Mouse (Mus musculus) heart, embryonic 11.5 days (tissue): ENCODE results near the gene Gm525. TPM values are rescaled to one million over a fixed set of nuclear protein-coding genes. Genes with fewer than 3 reads are reported as not detected.
"Not testable (repeated sequence)": the region's sequence is repeated elsewhere in the genome, so short reads cannot be mapped to it uniquely, and the experiment has no call there.

ENCODE experiments used
- ATAC-seq: fragments of 200-750 bp; cut with Nextera tagmentation; replicated peaks from 2 replicates; pipeline ENCODE4 v1.8.0; 2017; ENCODE audit warnings: moderate library complexity; ENCODE audit not compliant: insufficient number of reproducible peaks, low FRiP score, low TSS enrichment
- H3K27ac ChIP-seq: fragments of 300-500 bp; sonication (generic); 2 replicates; pipeline ENCODE4 v1.5.1; 2014; ENCODE audit warnings: mild to moderate bottlenecking, low read depth, low read length
- H3K27me3 ChIP-seq: fragments of 300-500 bp; sonication (generic); 2 replicates; pipeline ENCODE4 v1.6.1; 2014; ENCODE audit warnings: mild to moderate bottlenecking, low read length, mixed read lengths; ENCODE audit not compliant: control insufficient read depth, insufficient read depth
- H3K36me3 ChIP-seq: fragments of 300-500 bp; sonication (generic); 2 replicates; pipeline ENCODE4 v1.6.1; 2014; ENCODE audit warnings: mild to moderate bottlenecking, low read length, moderate library complexity, mixed read lengths; ENCODE audit not compliant: control insufficient read depth, insufficient read depth
- H3K4me1 ChIP-seq: fragments of 300-500 bp; sonication (generic); 2 replicates; pipeline ENCODE4 v1.6.1; 2014; ENCODE audit warnings: low read length; ENCODE audit not compliant: control insufficient read depth, insufficient read depth
- H3K4me2 ChIP-seq: fragments of 300-500 bp; sonication (generic); 2 replicates; pipeline ENCODE4 v1.6.1; 2014; ENCODE audit warnings: mild to moderate bottlenecking, moderate library complexity
- H3K4me3 ChIP-seq: fragments of 300-500 bp; sonication (generic); 2 replicates; pipeline ENCODE4 v1.5.1; 2014; ENCODE audit warnings: low read depth, low read length
- H3K9ac ChIP-seq: fragments of 300-500 bp; sonication (generic); 2 replicates; pipeline ENCODE4 v1.6.1; 2014; ENCODE audit warnings: mild to moderate bottlenecking, low read depth, low read length, moderate library complexity
- H3K9me3 ChIP-seq: fragments of 300-500 bp; sonication (generic); replicated peaks from 2 replicates; pipeline ENCODE4 v1.6.1; 2016; ENCODE audit warnings: low read length; ENCODE audit not compliant: control insufficient read depth
- WGBS: fragments of 180-500 bp; shearing (Covaris S2); extraction: QIAGEN DNeasy Blood & Tissue Kit; methylation state at CpG from one replicate; pipeline ENCODE4 v1.1.7; 2014; ENCODE audit not compliant: insufficient replicate concordance; 5-methylcytosine and 5-hydroxymethylcytosine counted together
- polyA plus RNA-seq: library from polyadenylated mRNA; unstranded; fragments of >200 nt; fragmentation: Nextera tagmentation; extraction: Ambion mirVana; gene quantifications from 2 replicates; pipeline ENCODE4 v1.2.1, GENCODE M21; 2014

Gm525 gene
- polyA plus RNA-seq, 1 experiment from 2014 or later, result not detected

DNA sequence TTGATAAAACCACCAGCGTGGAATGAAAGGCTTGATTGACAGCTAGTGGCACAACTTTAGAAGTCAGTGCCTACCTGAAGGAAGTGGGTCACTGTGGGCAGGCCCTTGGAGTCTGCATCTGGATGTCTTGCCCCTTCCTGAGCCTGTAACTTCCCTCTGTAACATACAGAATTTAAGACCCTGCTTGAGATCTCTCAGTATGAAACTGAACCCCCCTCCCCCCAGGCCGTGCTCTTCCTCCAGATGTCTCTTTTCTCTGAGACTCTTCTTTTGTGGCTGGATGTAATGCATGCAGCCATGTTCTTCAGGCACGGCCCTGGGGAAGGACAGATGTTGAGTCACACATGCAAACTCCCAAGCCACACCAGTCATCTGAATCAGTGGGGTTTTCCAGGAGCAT is 21.7 kb downstream of the Gm525 start:
- Histone ChIP-seq H3K4me2 (no peak overlapping the region), H3K36me3 (no peaks in the 10 kb centered on the region), H3K27me3 (no peaks in the 10 kb centered on the region), H3K27ac (no peak overlapping the region), H3K9ac (no peak overlapping the region), H3K4me3 (no peak overlapping the region), H3K9me3 (no peaks in the 10 kb centered on the region), H3K4me1 (no peaks in the 10 kb centered on the region)
- ATAC-seq, result no peak
- WGBS, result 68% methylated on average over 3 of the region's 3 CpGs

- not testable (repeated sequence) for H3K27me3 ChIP-seq, ATAC-seq, H3K4me3 ChIP-seq, H3K4me2 ChIP-seq, H3K4me1 ChIP-seq, H3K9ac ChIP-seq, H3K36me3 ChIP-seq, H3K9me3 ChIP-seq, H3K27ac ChIP-seq
- 81% methylated on average over 10 of the region's 10 CpGs for WGBS
These were observed 23.7 kb downstream of the Gm525 start for GRCm38 (mm10) chr11:89097292-89097691.

DNA sequence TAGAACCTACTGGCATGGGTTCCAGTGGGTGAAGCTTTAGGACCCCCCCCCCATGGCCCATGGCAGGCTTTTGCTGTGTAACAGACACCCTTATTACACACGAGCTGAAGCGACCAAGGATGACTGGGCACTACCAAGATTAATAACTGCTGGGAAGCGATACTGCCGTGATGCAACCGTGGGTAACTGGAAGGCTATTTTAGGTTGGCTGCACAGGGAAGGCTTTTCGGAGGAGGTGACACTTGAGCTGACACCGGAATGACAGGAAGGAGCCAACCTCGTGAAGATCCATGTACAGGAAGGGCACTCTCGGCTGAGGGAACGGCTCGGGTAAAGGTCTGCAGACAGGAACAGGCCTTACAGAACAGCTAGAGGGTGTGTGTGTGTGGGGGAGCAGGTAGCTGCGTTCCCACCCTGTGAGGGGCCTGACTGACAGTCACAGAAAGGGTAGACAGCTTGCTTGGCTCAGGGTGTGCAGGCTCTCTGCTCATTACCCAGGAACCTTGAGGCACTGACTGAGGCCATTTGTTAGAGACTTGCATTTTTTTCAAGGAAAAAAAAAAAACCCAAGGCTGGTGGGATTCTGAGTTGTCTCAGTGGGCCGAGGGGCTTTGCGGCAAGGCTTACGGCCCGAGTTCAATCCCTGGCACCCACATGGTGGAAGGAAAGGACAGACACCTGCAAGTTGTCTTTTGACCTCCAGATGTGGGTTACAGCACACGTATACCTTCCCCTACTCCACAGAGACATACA is 24.6 kb downstream of the Gm525 start:
- no peak overlapping the region for H3K4me3 ChIP-seq
- H3K27me3 ChIP-seq, result no peaks in the 10 kb centered on the region
- 62% methylated on average over 17 of the region's 17 CpGs for WGBS
- H3K9me3 ChIP-seq, result no peaks in the 10 kb centered on the region
- H3K27ac ChIP-seq, result no peak overlapping the region
- ATAC-seq, result no peak
- H3K9ac ChIP-seq, result no peak overlapping the region
- no peaks in the 10 kb centered on the region for H3K36me3 ChIP-seq
- H3K4me2 ChIP-seq, result no peak overlapping the region
- H3K4me1 ChIP-seq, result peaks cover 9% of the 10 kb centered on the region; the same call in 1 of the 2 replicates

DNA sequence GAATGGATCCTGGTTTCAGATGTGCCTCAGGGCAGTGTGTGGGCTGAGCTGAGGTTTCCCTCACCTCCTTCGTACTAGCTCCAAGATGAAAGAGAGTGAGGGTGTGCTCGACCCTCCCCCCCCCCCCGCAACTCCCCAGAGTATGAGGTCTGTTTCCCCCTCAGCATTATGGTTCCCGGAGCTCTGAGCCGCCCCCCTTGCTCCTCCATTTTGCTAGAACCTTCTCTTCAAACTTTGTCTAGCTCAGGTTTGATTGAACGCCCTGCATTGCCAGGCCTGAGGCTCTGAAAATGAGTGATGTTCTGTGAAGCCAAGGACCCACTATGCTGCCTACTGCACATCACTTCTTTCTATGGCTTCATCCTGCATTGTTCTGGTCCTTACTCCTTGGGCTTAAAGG is 25.3 kb downstream of the Gm525 start:
- H3K27ac ChIP-seq, result no peak overlapping the region
- ATAC-seq, result no peak

GRCm38 (mm10) chr11:89100403-89100802 is 26.8 kb downstream of the Gm525 start:
- H3K27ac ChIP-seq, result no peak overlapping the region
- WGBS, result 0% methylated on average over 9 of the region's 9 CpGs

More for the DNA sequence above, 25.3 kb downstream of the Gm525 start:
- WGBS, result 77% methylated on average over 6 of the region's 6 CpGs
- no peaks in the 10 kb centered on the region for H3K36me3 ChIP-seq
- no peak overlapping the region for H3K9ac ChIP-seq
- H3K4me1 ChIP-seq, result peaks cover 10% of the 10 kb centered on the region; the same call in 1 of the 2 replicates
- H3K4me3 ChIP-seq, result no peak overlapping the region
- H3K9me3 ChIP-seq, result no peaks in the 10 kb centered on the region
- H3K4me2 ChIP-seq, result no peak overlapping the region
- H3K27me3 ChIP-seq, result no peaks in the 10 kb centered on the region

DNA sequence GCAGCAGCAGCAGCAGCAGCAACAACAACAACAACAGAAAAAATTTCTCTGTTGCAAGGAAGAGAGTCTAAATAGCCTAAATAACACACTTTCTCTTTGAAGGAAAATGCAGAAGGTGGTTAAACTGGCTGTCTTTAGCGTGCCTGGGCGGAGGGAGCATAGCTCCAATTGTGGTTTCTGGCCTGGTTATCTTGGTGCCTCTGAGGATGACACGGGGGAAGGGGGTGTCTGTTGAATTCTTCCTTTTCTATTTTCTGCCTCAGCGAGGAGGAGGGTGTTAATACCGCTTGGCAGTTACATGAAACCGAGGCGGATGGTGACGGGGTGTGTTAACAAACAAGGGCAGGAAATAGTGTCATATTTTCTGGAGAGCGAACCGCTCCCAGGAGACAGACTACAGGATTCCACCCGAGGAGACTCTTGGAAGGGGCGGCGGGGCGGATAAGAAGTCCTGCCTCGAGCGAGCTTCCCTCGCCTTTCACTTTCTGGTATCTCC is 27.2 kb downstream of the Gm525 start:
- Histone ChIP-seq H3K27ac (peak overlapping the region; percentile 22; the same call in 1 of the 2 replicates), H3K27me3 (no peaks in the 10 kb centered on the region), H3K4me2 (peak overlapping the region; percentile 80), H3K4me3 (peak overlapping the region; percentile 45), H3K9me3 (no peaks in the 10 kb centered on the region), H3K4me1 (peaks cover 10% of the 10 kb centered on the region; the same call in 1 of the 2 replicates), H3K9ac (peak overlapping the region; percentile 46; the same call in 1 of the 2 replicates), H3K36me3 (no peaks in the 10 kb centered on the region)
- WGBS, result 22% methylated on average over 17 of the region's 17 CpGs
- no peak for ATAC-seq

More at GRCm38 (mm10) chr11:89100403-89100802, 26.8 kb downstream of the Gm525 start:
- no peaks in the 10 kb centered on the region for H3K27me3 ChIP-seq
- H3K9me3 ChIP-seq, result no peaks in the 10 kb centered on the region
- peak; percentile 67; the same call in 1 of the 2 replicates for ATAC-seq
- H3K4me3 ChIP-seq, result peak overlapping the region; percentile 45
- no peaks in the 10 kb centered on the region for H3K36me3 ChIP-seq
- H3K4me2 ChIP-seq, result peak overlapping the region; percentile 80
- peaks cover 10% of the 10 kb centered on the region; the same call in 1 of the 2 replicates for H3K4me1 ChIP-seq
- H3K9ac ChIP-seq, result 0 out of 2 replicates have a peak overlapping the region, but pooled peaks have one; percentile 46

DNA sequence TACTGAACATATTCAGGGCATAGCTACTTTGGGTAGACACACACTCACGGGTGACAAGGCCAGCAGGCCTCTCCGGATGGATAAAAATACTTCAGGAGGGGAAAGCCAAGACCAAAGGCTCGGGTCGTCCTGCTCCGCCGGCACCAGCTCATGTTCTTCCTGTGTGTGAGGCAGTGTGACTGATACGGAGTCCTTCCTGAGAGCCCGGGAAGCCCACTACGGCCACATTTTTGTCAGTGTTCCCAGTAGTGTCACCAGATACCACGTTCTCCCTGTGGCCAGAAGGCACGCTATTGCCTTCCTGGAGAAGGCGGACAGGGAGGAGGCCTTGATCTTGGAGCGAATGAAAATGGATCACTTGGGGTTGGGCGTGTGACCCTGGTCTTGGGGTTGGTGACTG is 29.5 kb downstream of the Gm525 start:
- Histone ChIP-seq H3K27me3 (no peaks in the 10 kb centered on the region), H3K9ac (no peak overlapping the region), H3K4me2 (no peak overlapping the region), H3K4me3 (no peak overlapping the region), H3K9me3 (no peaks in the 10 kb centered on the region), H3K27ac (no peak overlapping the region), H3K36me3 (no peaks in the 10 kb centered on the region), H3K4me1 (peaks cover 14% of the 10 kb centered on the region)
- no peak for ATAC-seq
- WGBS, result 65% methylated on average over 14 of the region's 14 CpGs

GRCm38 (mm10) chr11:89105211-89105610 is 31.6 kb downstream of the Gm525 start:
- 92% methylated on average over 8 of the region's 8 CpGs for WGBS

More at GRCm38 (mm10) chr11:89105211-89105610, 31.6 kb downstream of the Gm525 start:
- Histone ChIP-seq H3K27ac (no peak overlapping the region), H3K4me1 (peaks cover 14% of the 10 kb centered on the region), H3K36me3 (no peaks in the 10 kb centered on the region), H3K4me3 (no peak overlapping the region), H3K4me2 (no peak overlapping the region), H3K9me3 (no peaks in the 10 kb centered on the region), H3K27me3 (no peaks in the 10 kb centered on the region), H3K9ac (no peak overlapping the region)
- ATAC-seq, result no peak
